Mouse (Mus musculus): Measurements from ENCODE around the gene Defb28.
A peak's percentile ranks its signal among the peaks of the same experiment; 100 is the strongest.

The Defb28 gene

DNA sequence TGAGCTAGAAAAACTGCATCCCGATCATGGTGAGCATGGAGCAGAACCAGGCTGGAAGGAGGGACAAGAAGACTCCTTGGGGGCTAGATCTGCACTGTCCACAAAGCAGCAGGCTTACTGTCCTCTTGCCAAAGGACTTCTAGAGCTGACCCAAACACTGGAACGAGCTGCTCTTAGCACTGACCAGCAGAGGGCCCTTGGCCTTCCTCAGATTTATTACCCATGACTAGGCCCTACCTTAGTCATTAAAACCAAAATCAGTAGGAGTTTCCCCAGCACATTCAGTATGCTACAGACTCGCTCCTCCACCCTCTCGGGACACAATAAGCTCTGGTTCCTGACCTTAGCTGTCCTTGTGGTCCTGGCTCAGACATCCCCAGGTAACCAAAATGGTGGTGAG, at the start of gene Defb28:
Gene Defb28, plus strand, starts transcription at position 275 of the 400 bp plus-strand sequence.
- no peak for DNase-seq (ENCODE audit: low read depth, low spot score)

DNA sequence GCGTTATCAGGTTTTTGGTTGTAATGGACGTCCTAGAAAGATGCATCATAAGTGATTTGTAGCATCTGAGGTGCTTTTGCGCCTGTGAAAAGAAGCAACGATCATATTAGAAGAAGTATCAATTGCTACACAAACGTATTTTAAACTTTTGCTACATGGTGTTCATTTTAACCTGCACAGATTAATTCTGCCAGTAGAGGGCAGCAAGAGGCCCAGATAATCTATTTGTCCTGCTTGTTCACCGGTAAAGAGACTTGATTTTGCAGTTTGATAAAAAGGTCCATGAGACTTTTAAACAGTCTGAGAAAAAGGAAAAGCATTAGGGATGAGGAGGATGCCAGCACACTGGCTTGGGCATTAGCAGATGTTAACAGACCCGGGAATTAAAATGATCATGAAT, 47.1 kb upstream of the Defb28 start:
- DNase-seq (ENCODE audit: low read depth, low spot score), result peak; percentile 50

DNA sequence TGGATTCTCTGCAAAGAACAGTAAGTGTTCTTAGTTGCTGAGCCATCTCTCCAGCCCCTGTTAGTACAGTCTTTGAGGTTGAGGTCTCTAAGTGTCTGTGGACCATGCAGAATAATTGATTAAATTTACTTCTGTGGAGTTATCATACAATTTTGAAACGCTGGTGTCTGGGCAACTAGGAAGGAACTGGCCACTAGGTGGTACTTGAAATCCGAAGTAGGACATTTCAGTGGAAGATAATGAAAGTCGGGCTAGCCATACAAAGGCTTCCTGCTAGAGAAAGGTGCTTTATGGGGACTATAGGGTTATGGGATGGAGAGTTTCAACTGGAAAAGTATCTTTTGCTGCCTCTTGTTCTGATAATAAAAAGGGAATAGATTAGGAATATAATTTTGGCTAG, 45.6 kb upstream of the Defb28 start:
- no peak for DNase-seq (ENCODE audit: low read depth, low spot score)

DNA sequence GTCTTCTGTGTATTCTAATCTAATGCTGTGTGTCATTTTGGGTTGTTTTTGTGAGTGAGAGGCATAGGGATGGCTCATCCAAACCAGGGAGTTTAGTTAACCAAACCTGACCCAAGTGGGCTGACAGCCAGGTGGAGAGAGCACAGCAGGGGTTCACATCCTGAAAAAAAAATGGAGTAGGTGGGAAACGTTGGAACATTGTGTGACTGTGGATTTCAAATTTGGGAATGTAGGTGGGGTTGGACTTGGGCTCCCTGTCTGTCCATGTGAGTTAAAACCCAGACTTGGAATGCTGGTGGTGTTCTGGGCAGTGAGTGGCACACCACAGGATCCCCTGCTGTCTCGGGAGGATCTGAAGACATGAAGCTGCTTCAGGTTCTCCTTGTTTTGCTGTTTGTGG, 41.3 kb upstream of the Defb28 start, which contains the start of gene Defb20:
Gene Defb20, plus strand, starts transcription at position 301 of the 400 bp plus-strand sequence.
- no peak for DNase-seq (ENCODE audit: low read depth, low spot score)

DNA sequence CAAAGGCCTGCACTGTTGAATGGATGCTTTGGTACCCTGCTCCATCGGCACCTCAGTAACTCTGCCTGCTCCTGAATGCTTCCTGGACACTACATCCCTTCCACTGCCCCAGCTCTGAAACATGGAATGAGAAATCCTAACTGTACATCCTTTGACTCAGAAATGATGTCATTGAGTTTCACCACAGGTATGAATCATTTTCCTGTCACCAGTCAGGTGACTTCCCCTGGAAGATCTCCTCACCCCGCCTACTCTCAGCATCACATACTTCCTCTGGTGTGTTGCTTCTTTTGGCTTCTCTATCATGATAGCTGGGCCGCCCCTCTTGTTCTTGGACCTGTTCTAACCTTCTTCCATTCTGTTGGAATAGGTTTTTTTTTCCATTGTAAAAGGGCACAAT, 37.2 kb upstream of the Defb28 start:
- no peak for DNase-seq (ENCODE audit: low read depth, low spot score)

DNA sequence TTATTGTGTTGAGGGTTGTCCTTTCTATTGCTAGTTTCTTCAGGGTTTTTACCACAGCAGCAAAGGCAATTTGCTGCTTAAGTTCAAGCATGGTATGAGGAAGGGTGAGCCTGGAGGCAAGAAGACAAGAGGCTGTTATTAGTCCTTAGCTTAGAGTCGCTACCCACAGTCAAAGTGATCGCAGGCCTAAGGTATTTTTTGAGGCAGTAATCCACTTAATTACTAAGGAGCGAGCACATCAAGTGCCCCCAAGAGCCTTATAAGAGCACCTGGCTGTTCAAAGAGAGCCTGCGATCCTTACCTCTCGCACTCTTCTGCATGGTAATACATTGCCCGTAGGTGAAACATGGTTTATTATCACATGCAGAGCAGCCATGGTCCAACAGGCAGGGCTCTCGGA, 36.3 kb upstream of the Defb28 start:
- no peak for DNase-seq (ENCODE audit: low read depth, low spot score)

DNA sequence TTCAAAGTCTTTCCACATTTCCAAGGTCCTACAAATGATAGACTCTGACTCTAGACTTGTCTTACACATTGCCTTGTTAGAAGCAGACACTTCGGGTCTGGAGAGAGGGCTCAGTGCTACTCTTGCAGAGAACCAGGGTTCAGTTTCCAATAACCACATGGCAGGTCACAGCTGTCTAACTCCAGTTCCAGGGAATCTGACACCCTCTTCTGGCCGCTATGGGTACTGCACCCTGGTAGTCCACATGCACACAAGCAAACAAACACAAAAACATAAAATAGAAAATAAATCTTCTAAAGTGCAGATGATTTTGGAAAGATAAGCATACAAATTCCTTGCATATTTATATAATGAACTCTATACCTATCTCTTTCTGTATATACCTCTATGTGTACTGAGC, 31.0 kb upstream of the Defb28 start:
- DNase-seq (ENCODE audit: low read depth, low spot score), result peak; percentile 65

DNA sequence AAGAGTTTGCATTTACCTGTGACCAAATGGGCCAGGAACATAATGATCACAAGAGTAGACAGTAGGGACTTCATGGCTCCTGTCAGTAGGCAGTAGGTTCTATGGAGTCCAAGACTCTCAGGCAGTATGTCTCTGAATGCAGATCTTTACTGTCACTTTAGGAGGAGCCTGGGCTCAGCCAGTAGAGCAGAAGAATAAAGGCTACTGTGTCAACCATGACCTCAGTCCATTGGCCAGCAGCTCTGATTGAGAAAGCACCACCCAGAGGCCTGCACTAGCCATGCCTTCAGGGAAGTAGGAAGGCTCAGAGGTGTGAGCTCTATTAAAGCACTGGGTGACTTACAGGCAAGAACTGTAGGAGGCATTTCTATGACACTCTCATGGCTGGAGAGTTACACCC, 28.0 kb upstream of the Defb28 start, which contains the start of gene Defb22:
Gene Defb22, minus strand, starts transcription at position 101 of the 400 bp plus-strand sequence.
- DNase-seq (ENCODE audit: low read depth, low spot score), result no peak

DNA sequence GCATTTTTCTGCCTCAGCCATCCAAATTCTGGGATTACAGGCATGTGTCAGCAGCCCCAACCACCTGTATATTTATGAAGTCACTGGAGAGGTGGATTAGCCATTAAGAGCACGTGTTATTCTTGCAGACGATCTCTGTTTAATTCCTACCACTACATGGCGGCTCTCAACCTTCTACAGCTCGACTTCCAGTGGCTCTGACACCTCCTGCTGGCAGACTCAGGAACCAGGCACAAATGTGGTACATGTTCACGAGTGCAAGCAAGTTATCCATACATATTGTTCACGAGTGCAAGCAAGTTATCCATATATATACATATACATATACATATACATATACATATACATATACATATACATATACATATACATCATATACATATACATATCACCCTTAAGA, 24.9 kb upstream of the Defb28 start:
- DNase-seq (ENCODE audit: low read depth, low spot score), result peak; percentile 48

DNA sequence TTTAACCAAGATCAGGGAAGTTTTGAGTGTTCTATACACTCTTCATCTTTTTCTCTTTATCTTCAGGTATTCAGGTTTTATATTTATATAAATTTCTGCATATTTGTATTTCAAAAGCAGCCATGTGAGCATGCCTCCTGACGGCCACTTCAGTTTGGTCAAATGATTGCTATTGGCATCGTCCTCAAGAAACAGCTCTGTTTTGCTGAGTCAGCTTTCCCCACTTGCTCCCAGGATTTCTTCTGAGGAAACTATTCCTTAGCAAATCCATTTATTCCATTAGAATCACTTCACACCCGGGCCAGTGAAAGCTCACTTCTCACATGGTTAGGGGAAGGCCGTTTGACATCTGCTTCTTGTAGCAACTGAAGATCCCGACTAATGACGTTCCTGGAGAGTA, 20.0 kb upstream of the Defb28 start:
- DNase-seq (ENCODE audit: low read depth, low spot score), result no peak

DNA sequence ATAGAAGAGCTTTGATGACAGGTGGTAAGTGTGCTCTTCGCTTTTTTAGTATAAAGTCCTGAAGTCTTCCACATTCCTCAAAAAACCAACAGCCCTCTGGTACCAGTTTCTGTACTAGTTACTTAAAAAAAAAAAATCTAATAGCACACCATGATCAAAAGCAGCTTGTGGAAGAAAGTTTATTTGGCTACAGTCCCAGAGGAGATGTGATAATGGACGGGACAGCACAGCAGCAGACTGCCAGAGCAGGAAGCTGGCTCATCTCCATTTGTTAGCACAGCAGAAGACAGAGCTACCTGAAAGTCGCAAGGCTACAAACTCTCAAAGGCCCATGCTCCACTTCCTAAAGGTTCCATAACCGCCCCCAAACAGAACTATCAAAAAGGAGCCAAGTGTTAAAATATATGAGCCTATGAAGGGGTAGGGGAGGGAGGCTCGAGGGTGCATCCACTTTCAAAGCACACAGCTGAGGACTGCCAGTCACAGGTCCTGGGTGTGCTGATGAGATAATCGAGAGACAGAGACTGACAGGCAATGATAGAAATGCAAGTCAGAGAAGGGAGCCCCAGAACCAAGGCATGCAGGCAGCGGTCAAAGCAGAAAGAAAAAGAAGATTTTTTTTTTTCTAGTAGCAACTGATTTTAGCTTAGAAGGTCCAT, 17.7 kb upstream of the Defb28 start:
- no peak for DNase-seq (ENCODE audit: low read depth, low spot score)

DNA sequence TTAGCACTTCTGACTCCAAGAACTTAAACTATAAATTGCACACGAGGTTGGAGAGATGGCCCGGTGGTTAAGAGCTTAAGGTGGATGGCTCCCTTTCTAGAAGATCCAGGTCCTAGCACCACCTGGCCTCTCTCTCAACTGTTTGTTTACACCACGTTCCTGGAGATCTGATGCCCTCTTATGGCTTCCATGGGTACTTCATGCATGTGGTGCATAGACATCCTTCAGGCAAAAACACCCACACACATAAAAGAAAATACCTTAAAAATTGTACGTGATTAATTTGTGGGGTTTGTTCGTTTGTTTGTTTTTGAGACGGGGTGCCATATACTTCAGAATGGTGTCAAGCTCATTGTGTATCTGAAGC, 17.2 kb upstream of the Defb28 start:
- DNase-seq (ENCODE audit: low read depth, low spot score), result peak; percentile 56

DNA sequence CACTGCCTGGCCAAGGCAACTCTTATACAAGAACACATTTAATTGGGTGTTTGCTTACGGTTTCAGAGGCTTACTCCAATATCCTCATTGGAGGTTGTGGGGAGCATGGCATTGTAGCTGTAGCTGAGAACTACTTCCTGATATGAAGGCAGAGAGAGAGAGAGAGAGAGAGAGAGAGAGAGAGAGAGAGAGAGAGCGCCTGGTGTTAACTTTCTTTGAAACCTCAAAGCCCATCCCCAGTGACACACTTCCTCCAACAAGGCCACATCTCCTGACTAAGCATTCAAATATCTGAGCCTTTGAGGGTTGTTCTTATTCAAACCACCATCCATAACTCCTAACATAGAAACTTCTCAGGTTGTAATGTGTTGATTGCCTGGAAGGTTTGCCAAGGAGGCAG, 14.1 kb upstream of the Defb28 start:
- DNase-seq (ENCODE audit: low read depth, low spot score), result no peak

DNA sequence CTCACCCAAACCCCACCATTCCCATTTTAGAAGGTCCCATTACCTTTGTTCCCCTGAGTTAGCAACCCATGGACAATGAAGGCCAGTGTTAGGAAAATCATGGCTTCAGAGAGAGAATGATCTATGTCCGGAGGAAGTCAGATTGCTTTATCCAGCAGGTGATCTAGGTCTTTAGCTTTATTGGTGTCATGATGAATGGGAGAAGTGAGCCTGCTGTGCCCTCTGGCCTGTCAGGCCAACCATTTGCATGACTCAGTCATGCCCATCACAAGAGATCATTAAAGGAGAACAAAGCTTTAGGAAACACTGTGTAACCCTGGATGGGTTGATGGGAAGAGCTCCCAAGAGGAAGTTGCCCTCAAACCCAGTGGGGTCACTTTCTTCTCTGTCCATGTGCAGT, 6.5 kb upstream of the Defb28 start, which contains the start of gene Defb26:
Gene Defb26, minus strand, starts transcription at position 101 of the 400 bp plus-strand sequence.
- DNase-seq (ENCODE audit: low read depth, low spot score), result no peak

DNA sequence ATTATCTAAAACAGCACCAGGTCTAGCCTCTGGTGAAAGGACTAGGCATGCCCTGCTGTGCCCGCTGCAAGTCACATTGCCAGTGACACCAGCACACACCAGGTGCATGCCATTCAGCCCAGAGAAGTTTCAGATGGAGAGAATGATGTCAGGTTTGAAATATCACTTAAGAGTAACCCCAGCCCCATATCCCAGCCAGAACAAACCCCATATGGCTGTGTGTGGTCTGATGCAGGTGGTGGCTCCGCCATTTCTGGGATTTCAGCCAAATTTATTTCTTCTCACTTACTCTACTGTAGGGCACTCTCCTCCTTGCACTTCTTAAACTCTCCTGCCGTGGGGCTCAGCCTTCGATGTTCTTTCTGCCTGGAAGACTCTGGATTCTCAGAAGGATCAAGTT, 2.0 kb upstream of the Defb28 start:
- DNase-seq (ENCODE audit: low read depth, low spot score), result no peak

DNA sequence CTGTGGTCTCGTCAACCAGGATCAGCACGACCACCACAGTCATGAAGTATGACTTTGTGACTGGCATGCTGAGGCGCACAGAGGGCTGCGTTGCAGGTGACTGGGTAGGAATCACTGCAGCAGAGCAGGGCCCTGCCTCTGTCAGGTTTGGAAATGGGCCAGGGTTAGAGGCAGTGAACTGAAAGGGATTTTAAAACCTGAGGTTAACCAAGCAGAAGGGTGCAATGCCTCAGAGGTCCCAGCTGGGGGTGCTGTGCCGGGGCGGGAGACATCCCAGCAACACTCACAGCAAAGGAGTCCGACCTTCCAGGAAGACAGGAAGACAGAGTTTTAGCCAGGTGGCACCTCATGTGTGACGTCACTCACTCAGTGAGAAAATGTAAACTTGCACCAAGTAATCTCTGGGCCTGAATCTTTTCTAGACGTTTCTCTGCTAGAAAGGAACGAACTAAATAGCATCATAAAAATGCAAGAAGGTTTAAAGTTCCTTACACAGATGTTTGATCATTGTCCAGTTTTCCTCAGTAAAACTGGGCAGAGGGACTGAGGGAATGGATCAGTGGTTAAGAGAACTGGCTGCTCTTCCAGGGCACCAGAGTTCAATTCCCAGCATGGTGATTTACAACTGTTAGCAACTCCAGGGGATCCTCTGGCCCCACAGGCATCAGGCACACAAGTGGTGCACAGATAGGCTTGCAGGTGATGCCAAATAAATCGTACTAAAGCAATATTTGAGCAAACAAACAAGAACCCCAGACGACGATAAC, 22.1 kb downstream of the Defb28 start, which contains the start of gene Defb29:
Gene Defb29, minus strand, starts transcription at position 155 of the 767 bp plus-strand sequence.
- peak; percentile 76 for DNase-seq (ENCODE audit: low read depth, low spot score)

DNA sequence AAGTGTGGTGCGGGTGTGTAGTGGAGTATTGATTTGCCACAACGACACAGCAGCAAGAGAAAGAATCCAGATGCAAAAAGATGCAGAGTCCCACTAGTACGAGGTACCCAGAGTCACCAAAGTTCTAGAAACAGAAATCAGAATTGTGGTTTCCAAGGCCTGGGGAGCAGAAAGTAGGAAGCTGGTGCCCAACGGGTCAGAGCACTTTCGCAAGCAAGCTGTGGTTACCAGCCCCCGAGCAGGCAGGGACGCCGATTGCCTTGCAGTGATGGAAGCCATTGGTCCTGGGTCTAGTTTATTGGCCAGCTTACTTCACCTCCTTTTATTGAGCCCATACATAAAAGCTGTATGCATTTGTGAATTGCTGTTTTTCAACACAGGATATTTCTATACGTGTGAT, 23.9 kb downstream of the Defb28 start:
- DNase-seq (ENCODE audit: low read depth, low spot score), result no peak

DNA sequence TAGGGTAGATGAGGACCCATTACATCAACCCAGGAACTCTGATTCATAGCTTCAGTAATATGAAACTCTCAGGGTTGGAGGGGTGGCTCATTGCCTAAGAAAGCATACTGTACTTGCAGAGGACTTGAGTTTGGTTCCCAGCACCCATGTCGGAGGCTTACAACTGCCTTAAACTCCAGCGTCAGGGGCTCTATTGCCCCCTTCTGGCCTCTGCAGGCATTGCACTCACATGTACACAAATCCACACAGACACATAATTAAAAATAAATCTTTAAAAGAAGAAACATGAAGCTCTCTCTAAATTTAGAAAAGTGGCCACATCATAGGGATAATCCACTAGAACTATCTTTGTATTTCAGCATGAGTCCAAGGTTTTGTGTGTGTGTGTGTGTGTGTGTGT, 24.8 kb downstream of the Defb28 start:
- DNase-seq (ENCODE audit: low read depth, low spot score), result peak; percentile 36

DNA sequence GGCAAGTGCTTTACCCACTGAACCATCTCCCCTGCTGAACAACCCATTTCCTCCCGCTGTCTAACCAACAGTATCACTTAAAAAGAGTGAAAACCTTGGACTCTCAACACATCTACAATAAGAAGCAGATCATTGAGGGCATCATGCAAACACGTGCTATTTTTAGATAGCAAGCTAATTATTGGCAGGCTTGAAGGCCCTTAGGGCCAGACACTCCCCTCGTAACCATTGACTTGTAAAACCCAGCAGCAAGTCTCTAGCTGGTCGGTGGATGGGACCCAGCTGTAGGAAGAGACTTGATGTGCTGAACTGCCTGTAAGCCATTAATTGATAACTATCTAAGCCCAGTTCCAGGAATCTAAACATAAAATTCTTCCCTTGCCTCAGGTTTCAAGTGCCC, 25.4 kb downstream of the Defb28 start:
- DNase-seq (ENCODE audit: low read depth, low spot score), result no peak

DNA sequence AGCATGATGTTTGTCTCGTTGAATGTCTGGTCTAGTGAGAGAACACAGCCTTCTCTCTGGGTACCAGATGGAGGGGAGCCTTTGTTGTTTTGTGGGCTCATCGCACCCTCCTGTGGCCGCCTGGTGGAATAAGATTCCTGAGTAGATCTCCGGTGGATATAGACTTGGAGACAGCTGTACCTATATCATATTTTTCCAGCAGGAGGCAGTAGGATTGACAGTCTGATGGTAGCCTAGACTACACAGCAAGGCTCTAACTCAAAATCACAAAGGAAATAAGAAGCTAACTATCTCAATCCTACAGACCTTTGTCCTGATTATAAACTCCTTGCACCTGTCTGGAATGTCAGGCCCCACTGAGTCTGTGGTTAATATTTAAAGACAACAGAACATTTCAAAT, 26.6 kb downstream of the Defb28 start:
- DNase-seq (ENCODE audit: low read depth, low spot score), result peak; percentile 83

DNA sequence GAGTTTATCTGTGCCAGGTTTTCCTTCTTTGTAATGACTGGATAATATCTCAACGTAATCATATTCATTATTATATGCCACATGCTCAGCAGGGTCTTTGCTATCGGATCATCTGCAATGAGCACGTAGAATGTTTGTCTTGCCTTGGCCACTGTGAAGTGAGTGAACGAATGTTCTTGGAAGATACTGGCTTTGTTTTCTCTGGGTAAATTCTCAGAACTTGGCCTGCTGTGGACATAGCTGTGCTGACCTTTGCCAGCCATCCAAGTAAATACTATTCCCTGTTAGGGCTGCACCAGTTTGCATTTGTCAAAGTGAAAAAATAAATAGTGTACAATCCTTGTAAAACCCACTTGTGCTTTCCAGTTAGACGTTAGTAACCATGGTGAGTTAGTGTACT, 30.1 kb downstream of the Defb28 start:
- DNase-seq (ENCODE audit: low read depth, low spot score), result no peak

DNA sequence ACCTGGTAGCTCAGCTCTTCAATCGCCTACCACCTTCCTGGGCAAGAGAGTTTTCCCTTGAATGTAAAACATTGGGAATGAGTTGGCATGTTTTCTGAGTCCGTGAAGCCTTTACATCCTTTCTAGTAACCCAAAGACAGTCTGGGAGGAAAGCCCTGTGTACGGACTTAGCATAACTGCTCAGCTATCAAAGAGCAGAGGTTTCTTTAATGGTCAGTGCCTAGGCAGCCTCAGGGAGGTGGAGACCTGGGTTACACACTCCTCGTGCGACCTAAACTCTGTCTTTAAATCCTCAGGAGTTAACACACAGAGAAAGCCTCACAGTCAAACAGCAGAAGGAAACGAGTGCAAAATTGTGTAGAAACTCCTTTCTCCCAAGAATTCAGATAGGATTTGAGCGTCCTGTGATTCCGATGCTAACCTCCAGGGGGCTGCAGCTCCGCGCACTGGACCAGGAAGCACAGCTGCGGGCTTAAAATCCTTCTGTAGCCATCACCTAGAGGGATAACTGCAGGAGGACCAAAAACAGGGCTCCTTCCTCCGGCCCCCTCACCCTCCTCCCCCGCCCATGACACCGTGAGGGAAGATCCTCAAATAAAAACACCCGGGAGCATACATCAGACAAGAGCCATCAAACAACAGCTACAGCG, 35.8 kb downstream of the Defb28 start:
- peak; percentile 75 for DNase-seq (ENCODE audit: low read depth, low spot score)

DNA sequence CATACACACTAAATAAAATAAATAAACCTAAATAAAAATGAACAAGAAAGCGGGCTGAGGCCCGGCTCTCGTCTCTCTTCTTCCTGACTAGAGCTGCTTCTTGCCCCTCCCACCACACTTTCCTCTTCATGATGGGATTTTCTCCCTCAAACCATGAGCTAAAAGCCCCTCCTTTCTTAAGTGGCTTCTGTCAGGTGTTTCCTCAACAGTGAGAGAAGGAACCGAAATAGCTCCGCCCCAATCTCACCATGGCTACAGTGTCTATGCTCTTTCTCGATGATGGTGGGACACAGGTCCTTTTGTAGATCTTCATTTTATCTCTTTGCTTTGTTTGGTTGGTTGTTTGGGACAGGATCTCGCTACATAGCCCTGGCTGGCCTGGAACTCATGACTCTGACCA, 38.6 kb downstream of the Defb28 start:
- DNase-seq (ENCODE audit: low read depth, low spot score), result no peak
